Mouse (Mus musculus) forebrain, embryonic 10.5 days (tissue): ENCODE data around the gene Car9. TPM values are rescaled to one million over a fixed set of nuclear protein-coding genes. Genes with fewer than 3 reads are reported as not detected.

Experiments used
- DNase-seq: peaks from one replicate; pipeline ENCODE4 v3.0.0-alpha.2; 2017; ENCODE audit warnings: low spot score; ENCODE audit errors: extremely low spot score
- H3K27ac ChIP-seq: fragments of 300-500 bp; sonication (generic); 2 replicates; pipeline ENCODE4 v1.5.1; 2016; ENCODE audit warnings: mild to moderate bottlenecking
- H3K27me3 ChIP-seq: fragments of 300-500 bp; sonication (generic); 2 replicates; pipeline ENCODE4 v1.6.1; 2016; ENCODE audit warnings: mild to moderate bottlenecking; ENCODE audit not compliant: poor library complexity, severe bottlenecking
- H3K36me3 ChIP-seq: fragments of 300-500 bp; sonication (generic); replicated peaks from 2 replicates; pipeline ENCODE4 v1.6.1; 2016; ENCODE audit warnings: mild to moderate bottlenecking, moderate library complexity
- H3K4me1 ChIP-seq: fragments of 300-500 bp; sonication (generic); 2 replicates; pipeline ENCODE4 v1.6.1; 2016
- H3K4me3 ChIP-seq: fragments of 300-500 bp; sonication (generic); 2 replicates; pipeline ENCODE4 v1.5.1; 2016; ENCODE audit warnings: mild to moderate bottlenecking, moderate library complexity
- H3K9me3 ChIP-seq: fragments of 300-500 bp; sonication (generic); 2 replicates; pipeline ENCODE4 v1.6.1; 2016; ENCODE audit warnings: mild to moderate bottlenecking, moderate library complexity
- WGBS: fragments of 180-500 bp; shearing (Covaris S2); methylation state at CpG from one replicate; pipeline ENCODE4 v1.1.7; 2016; 5-methylcytosine and 5-hydroxymethylcytosine counted together
- polyA plus RNA-seq: library from polyadenylated mRNA; unstranded; fragments of >200 nt; fragmentation: Nextera tagmentation; extraction: Ambion mirVana; gene quantifications from 2 replicates; pipeline ENCODE4 v1.2.1, GENCODE M21; 2016

The Car9 gene
- polyA plus RNA-seq, 1 experiment from 2014 or later, result 1.1 TPM

DNA sequence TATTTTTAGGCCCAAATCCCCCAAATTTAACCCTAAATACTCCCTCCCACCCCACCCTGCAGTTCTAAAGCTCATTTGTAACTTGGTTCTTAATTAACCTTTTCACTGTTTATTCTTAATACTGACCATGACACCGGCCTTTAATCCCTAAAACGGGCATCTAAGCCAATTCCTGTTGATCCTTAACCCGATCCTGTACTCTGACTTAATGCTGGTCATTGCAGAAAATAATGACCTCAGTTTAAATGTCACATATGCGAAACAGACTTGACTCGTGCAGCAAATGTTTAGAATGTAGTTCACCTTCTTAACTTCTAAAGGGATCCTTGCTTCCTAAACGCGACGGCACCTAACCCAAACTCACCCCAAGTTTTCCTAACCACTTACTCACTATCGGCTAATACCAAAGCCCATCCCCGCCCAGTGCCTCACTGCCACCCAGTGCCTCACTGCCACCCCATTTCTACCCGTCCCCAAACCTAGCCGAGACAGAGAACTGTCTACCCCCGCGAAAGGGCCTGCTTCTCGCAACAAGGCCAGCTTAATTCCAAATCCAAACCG lies 54.8 kb downstream of the Car9 start:
- Histone ChIP-seq H3K9me3 (no peaks in the 10 kb centered on the region), H3K4me1 (peaks cover 65% of the 10 kb centered on the region), H3K27ac (peak overlapping the region; percentile 97), H3K36me3 (peaks cover 53% of the 10 kb centered on the region), H3K4me3 (peak overlapping the region; percentile 96), H3K27me3 (no peaks in the 10 kb centered on the region)
- WGBS, result 2% methylated on average over 16 of the region's 16 CpGs
- DNase-seq, result no peak

DNA sequence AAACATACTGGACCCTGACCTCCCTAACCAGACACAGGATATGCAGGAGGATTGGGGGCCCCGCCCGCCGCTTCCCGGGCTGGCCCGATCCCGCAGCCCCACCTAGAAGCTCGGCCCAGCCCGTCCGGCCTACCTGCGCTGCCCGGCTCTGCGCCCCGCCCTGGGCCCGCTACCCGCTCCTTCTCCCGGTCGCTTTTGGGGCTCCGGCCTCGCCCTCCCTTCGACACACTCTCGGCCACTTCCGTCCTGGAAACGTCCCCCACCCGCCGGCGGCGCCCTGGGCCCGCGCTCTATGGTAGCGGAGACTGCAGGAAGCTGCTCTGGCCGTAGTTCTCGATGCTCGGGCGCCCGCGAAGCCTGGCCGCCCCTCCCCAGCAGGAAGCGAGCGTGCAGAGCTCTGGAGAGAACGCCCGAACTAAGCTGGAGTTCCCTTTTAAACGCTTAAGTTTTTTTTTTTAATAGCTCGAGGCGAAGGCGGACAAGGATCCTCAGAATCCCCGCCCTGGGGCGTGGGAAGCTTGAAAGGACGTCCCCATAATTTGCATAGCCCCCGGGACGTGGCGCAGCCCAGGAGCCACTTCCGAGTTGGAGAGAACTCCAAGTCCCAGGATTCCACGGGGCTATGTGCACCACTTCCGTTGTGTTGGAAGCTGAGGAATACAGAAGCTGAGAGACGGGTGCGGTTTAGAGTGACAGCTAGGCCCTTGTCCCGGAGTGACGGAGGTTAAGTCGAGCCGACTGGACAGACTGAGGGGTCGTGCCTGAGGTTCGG lies 55.4 kb downstream of the Car9 start, which contains the start of the genes Creb3 and Tln1:
Gene Creb3 (plus strand): TSS at position 336 of the 772 bp plus-strand sequence.
Gene Tln1 (minus strand): TSS at position 695 of the 772 bp plus-strand sequence.
- peak within 1 kb of the TSS; percentile 96 for H3K4me3 ChIP-seq
- H3K27me3 ChIP-seq, result no peaks in the 10 kb centered on the region
- H3K4me1 ChIP-seq, result peaks cover 60% of the 10 kb centered on the region
- DNase-seq, result peak; percentile 92
- WGBS, result under 1% methylated on average over 62 of the region's 62 CpGs
- H3K36me3 ChIP-seq, result peaks cover 53% of the 10 kb centered on the region
- H3K9me3 ChIP-seq, result no peaks in the 10 kb centered on the region
- peak within 1 kb of the TSS; percentile 97 for H3K27ac ChIP-seq

DNA sequence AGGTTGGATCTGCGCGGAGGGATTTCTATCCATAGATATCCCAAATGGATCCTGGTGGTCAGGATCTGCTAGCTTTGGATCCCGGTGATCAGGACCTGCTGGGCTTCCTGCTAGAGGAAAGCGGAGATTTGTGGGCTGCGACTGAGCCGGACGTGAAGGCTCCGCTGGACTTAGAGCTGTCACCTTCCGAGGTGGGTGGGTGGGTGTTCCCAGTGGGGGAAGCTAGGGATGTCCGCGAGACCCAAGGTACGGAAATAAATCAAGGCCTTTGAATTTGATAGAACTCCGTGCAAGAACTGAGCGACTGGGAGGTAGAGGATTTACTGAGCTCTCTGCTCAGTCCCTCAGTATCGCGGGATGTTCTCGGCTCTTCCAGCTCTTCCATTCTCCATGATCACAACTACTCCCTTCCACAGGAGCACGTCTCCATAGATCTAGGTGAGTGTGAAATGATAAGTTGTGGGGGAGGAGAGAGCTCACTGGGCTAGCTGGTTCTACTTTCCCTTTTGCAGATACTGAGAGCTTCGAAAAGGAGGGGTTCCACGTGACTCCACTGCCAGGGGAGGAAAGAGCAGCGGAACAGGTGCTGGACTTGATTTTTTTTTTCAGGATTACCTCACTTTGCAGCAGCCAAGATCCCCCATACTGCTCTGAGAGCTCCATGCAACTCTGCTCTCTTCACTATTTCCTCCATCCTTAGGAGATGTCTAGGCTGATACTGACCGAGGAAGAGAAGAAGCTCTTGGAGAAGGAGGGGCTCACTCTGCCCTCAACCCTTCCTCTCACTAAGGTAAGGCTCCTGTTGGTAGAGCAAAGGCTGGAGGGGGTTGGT lies 56.2 kb downstream of the Car9 start:
- peaks cover 52% of the 10 kb centered on the region for H3K4me1 ChIP-seq
- no peak for DNase-seq
- H3K27me3 ChIP-seq, result no peaks in the 10 kb centered on the region
- H3K36me3 ChIP-seq, result peaks cover 53% of the 10 kb centered on the region
- peak overlapping the region; percentile 97 for H3K27ac ChIP-seq
- no peaks in the 10 kb centered on the region for H3K9me3 ChIP-seq
- WGBS, result 9% methylated on average over 22 of the region's 22 CpGs
- H3K4me3 ChIP-seq, result peak overlapping the region; percentile 96

Other genes starting within 250 kb of the Car9 start
- gene Atp8b5, start 239.8 kb upstream of the Car9 start, polyA plus RNA-seq, result 0.32 and 0.53 TPM in 2 replicates
- gene Rusc2, start 125.0 kb upstream of the Car9 start, polyA plus RNA-seq, result 7.4 and 8.4 TPM in 2 replicates
- gene Fam166b, start 77.8 kb upstream of the Car9 start, polyA plus RNA-seq, result 0.10 and 0.17 TPM in 2 replicates
- 3.2 and 3.5 TPM in 2 replicates for gene Tesk1, start 65.0 kb upstream of the Car9 start, polyA plus RNA-seq
- gene Cd72, start 52.3 kb upstream of the Car9 start, polyA plus RNA-seq, result 2.3 and 2.4 TPM in 2 replicates
- gene Sit1, start 23.2 kb upstream of the Car9 start, polyA plus RNA-seq, result not detected in 2 replicates
- 42.2 and 43.9 TPM in 2 replicates for gene Ccdc107, start 14.1 kb upstream of the Car9 start, polyA plus RNA-seq
- 54.6 and 56.7 TPM in 2 replicates for gene Arhgef39, start 7.3 kb upstream of the Car9 start, polyA plus RNA-seq
- gene Tpm2, start 16.8 kb downstream of the Car9 start, polyA plus RNA-seq, result 40.0 and 42.6 TPM in 2 replicates
- 32.5 and 34.4 TPM in 2 replicates for gene Creb3, start 55.4 kb downstream of the Car9 start, polyA plus RNA-seq
- 42.5 and 43.0 TPM in 2 replicates for gene Tln1, start 55.7 kb downstream of the Car9 start, polyA plus RNA-seq
- 15.3 and 24.2 TPM in 2 replicates for gene Rgp1, start 71.7 kb downstream of the Car9 start, polyA plus RNA-seq
- gene Gba2, start 71.9 kb downstream of the Car9 start, polyA plus RNA-seq, result 24.3 and 26.4 TPM in 2 replicates
- gene Msmp, start 77.5 kb downstream of the Car9 start, polyA plus RNA-seq, result 0.97 TPM in 1 of 2 replicates, not detected in the other
- 5.4 and 6.2 TPM in 2 replicates for gene Npr2, start 125.0 kb downstream of the Car9 start, polyA plus RNA-seq
- 1.9 and 2.9 TPM in 2 replicates for gene Spag8, start 146.6 kb downstream of the Car9 start, polyA plus RNA-seq
- gene Hint2, start 149.5 kb downstream of the Car9 start, polyA plus RNA-seq, result 66.0 and 69.7 TPM in 2 replicates
- gene Tmem8b, start 162.0 kb downstream of the Car9 start, polyA plus RNA-seq, result 4.2 and 4.3 TPM in 2 replicates
- 1.6 and 1.7 TPM in 2 replicates for gene Fam221b, start 162.2 kb downstream of the Car9 start, polyA plus RNA-seq
- not detected in 2 replicates for gene Olfr70, start 193.8 kb downstream of the Car9 start, polyA plus RNA-seq
- not detected in 2 replicates for gene Olfr71, start 203.3 kb downstream of the Car9 start, polyA plus RNA-seq
- gene Hrct1, start 220.2 kb downstream of the Car9 start, polyA plus RNA-seq, result 0.16 and 0.31 TPM in 2 replicates
- 0.07 TPM in 1 of 2 replicates, not detected in the other for gene Spaar, start 223.1 kb downstream of the Car9 start, polyA plus RNA-seq